Mouse (Mus musculus): Measurements from ENCODE around the gene Zfp934. TPM values are rescaled to one million over a fixed set of nuclear protein-coding genes. Genes with fewer than 3 reads are reported as not detected.

Zfp934 gene
- total RNA-seq (2023) = 3.1 TPM in 2 replicates

GRCm38 (mm10) chr13:62571099-62571498 lies at the start of gene Zfp934:
Zfp934 (minus strand) TSS chr13:62571199.

GRCm38 (mm10) chr13:62558189-62559110 lies 12.5 kb downstream of the Zfp934 start, which contains the start of gene Zfp935:
Zfp935 (minus strand) TSS chr13:62558511.

GRCm38 (mm10) chr13:62466424-62467334 lies 104.3 kb downstream of the Zfp934 start, which contains the start of gene Gm49359:
Gm49359 (minus strand) TSS chr13:62466832.

Other genes starting within 250 kb of the Zfp934 start
- gene Gm3604, start 188.0 kb downstream of the Zfp934 start, total RNA-seq (2023) = 0.27 TPM in 1 of 2 replicates, not detected in the other
- gene Gm49359, start 104.4 kb downstream of the Zfp934 start, total RNA-seq (2023) = 7.0 TPM in 2 replicates
- gene Zfp935, start 12.7 kb downstream of the Zfp934 start, total RNA-seq (2023) = not detected in 2 replicates
- gene 6720489N17Rik, start 53.0 kb upstream of the Zfp934 start, total RNA-seq (2023) = 0.66 and 2.7 TPM in 2 replicates
- gene Platr25, start 189.5 kb upstream of the Zfp934 start, total RNA-seq (2023) = 5.1 and 6.2 TPM in 2 replicates
- gene Gm5141, start 214.6 kb upstream of the Zfp934 start, total RNA-seq (2023) = 0.77 and 1.4 TPM in 2 replicates